Mouse (Mus musculus) embryo, embryonic 9.5 days (tissue): Measurements from ENCODE around the gene Elavl3.
A peak's percentile ranks its signal among the peaks of the same experiment; 100 is the strongest.

Experiments
- DNase-seq: peaks from one replicate; pipeline ENCODE4 v3.0.0-alpha.2; 2017; ENCODE audit errors: extremely low spot score

Gene Elavl3

DNA sequence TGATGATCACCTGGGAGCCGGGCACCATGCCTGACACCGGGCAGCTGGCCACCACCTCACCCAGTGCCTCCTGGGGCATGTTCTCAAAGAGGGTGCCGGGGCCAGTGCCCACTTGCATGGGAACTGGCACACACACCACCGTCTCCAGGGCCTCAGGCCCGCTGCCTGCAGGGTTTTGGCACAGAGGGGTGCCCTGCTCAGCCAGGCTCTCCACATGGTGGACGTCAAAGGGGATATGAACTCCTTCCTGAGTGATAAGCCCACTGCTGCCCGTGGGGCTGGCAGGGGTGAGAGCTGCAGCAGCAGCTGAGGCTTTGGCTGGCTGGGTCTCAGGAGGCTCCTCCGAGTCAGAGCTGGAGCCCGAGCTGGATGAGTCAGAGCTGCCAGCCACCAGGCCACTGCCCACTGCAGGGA is 6.2 kb upstream of the Elavl3 start:
- DNase-seq = no peak

GRCm38 (mm10) chr9:22057031-22057517 is 5.3 kb upstream of the Elavl3 start:
- DNase-seq = no peak

GRCm38 (mm10) chr9:22056303-22056910 is 4.6 kb upstream of the Elavl3 start:
- DNase-seq = no peak

GRCm38 (mm10) chr9:22055713-22056112 is 3.9 kb upstream of the Elavl3 start:
- no peak for DNase-seq

- DNase-seq = peak; percentile 82
These were observed 2.7 kb upstream of the Elavl3 start for GRCm38 (mm10) chr9:22054411-22055076.

DNA sequence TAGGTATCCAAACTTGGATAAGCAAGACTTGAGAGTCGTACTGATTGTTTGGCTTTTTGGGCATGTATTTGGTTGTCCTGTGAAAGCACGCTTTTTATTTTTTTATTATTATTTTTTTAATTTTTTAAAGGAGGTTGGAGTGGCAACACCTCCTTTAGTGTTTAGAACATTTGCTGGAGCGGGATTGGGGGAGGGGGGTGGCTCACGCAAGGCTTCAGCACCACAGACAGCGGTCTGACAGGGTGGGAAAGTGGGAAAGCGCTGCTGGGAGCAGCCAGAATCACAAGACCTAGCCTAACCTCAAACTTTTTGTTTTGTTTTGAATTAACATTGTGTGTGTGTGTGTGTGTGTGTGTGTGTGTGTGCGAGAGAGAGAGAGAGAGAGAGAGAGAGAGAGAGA is 1.8 kb upstream of the Elavl3 start:
- no peak for DNase-seq

DNA sequence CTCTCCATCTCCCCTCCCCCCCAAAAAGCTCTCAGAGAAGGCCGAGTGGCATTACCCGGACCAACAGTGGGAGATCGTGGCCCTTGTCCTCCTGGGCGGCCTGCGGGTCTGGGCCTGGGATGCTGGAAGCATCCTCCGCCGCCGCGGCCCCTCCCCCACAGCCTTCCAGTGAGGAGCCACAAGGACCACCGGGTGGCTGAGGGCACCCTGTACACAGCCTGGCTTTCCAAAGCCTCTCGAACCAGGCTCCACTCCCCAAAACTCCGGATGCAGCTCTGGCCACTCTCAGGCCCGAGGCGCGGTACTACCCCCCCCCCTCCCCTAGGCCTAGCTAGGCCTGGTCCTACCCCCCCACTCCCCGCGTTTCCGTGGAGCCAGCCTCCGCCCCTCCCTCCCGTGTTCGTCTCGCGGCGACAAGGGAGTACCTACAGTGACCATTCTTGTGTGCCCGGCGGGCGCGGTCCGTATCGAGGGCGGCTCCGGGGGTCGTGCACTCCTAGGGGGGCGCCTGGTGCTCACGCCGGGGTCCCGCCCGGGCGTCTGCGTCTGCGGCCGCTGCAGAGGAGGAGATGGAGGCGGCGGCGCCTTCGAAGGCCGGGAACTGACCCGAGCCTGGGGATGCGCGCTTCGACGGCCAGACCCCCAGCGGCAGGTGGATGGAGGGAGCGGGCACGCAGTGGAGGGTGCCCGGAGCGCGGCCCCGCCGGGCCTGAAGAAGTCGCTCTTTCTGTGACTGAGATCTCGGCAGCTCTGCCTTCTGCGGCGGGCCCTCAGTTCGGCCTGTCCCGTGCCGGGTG is 464 bp downstream of the Elavl3 start:
- peak; percentile 37 for DNase-seq

DNA sequence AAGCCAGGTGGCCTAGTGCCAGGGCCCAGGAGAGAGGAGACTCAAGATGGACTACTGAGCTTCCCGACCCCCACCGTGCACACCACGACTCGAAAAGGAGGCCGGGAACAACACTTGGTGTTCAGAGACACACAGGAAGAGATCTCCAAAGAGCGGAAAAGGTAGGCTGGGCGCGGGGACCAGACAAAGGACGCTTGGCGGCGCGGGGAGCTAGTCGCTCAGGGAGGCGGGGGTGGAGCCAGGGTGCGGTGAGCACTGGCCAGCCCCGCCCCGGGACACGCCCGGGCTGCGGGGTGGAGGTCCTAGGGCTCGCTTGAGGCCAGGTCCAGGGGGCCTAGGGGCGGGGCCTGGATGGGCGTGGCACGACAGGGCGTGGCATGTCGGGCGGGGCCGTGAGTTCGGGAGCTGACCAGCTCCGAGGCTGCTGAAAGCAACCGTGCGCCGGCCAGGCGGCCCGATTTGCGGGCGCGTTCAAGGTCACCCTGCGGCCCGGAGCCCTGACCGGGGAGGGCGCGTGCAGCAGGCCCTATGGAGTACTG is 1.4 kb downstream of the Elavl3 start:
- DNase-seq = peak; percentile 82

DNA sequence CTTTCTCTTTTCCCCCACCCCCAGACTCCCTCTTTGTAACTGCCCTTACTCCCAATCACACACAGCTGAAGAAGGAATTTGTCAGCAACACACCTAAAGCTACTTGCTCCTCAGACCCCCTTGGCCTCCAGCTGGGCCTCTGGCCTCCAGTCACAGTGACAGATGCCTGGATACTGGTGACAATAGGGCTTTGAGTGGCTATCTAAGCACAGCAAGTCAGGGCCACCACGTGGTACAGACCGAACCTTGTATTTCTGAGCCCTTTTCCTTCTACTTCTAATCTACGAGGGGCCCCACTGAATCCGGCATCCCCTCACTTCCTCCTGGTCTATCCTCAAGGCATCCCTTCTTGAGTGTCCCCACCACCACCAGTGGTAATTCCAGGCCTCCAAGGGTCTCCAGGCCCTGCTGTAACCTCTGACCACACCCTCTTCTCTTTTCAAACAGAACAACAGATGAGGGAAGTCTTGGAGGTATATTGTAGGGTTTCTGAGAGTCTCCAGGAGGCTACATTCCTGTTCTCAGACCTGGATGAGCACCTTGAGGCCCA is 2.0 kb downstream of the Elavl3 start:
- no peak for DNase-seq

- DNase-seq = no peak
These were observed 2.5 kb downstream of the Elavl3 start for GRCm38 (mm10) chr9:22049315-22049714.

- DNase-seq = no peak
These were observed 4.5 kb downstream of the Elavl3 start for GRCm38 (mm10) chr9:22047329-22047728.

DNA sequence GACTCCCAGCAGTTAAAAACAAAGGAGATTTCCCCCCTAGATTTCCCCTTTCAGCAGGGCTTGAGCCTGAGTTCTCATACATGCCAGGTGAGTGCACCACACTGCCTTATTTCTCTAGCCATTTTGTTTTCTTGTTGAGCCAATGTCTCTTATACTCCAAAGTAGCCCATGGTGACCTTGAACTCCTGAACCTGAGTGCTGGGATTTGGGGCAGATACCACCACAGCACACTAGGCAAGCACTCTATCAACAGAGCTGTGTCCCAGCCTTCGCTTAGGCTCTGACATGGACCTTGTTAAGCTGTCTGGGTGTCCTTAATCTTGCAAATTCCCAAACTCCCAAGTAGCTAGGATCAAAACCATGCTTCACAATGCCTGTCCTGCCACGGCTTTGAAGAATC is 10.0 kb downstream of the Elavl3 start:
- DNase-seq = no peak

- DNase-seq = no peak
These were observed 14.0 kb downstream of the Elavl3 start for GRCm38 (mm10) chr9:22037826-22038225.

DNA sequence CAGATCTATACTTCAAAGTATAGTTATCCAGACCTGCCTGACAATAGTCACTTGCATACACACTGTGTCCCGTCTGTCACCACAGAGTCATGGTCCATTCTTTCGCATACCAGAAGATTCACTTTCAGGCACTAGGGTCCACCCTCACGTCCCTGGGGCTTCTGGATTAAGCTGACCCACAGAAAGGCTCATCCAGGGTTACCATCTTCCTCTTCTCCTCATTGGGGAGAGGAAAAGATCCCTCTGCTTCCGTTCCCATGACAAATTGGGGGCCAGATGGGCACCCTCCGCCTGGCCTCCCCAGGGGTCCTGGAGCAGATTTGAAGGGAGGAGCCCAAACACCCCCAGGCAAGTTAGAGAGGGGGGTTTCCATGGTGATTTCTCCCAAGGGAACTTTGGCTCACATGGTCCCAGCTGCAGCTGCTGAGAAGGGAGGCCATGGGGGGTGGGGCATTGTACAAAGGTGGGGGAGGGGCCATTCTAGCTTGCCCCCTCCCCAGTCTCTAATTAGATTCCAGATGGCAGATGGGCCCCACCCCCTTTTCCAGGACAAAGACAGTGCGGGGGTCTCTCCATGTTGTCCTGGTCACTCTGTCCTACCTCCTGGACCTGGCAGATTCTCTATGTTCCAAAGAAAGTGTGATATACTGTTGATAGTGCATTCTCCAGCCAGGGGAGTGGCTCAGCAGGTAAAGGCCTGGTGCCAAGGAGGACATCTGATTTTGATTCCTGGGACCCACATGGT is 16.4 kb downstream of the Elavl3 start:
- no peak for DNase-seq

GRCm38 (mm10) chr9:22030386-22030785 is 21.4 kb downstream of the Elavl3 start:
- no peak for DNase-seq

- peak; percentile 43 for DNase-seq
These were observed 23.4 kb downstream of the Elavl3 start for GRCm38 (mm10) chr9:22028467-22028866.

- no peak for DNase-seq
These were observed 27.2 kb downstream of the Elavl3 start for GRCm38 (mm10) chr9:22024592-22024991.

DNA sequence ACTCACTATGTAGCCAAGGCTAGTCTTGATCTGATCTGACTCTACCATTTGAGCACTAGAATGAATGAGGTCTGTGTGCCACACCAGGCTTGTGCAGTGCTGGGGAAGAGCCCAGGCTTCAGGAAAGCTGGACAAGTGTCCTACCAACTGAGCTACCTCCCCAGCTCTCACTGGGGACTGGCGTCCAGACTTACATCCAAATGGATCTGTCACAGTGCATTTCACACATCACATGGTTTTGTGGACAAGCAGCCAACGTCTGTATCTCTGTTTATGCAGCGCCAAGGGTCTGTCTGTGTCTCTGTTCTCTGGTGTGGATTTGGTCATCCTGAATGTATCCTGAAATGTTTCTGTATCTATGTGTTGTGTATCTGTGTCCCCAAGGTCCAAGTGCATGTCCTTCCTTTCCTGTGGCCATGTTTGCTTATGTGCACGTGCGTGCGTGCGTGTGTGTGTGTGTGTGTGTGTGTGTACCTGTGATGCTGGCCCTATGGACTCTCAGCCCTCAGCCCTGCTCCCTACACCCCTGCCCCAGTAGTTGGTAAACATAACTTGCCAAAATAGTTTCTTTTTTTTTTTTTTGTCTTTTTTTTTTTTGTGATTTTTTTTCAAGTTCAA is 34.5 kb downstream of the Elavl3 start:
- no peak for DNase-seq

- DNase-seq = no peak
These were observed 35.6 kb downstream of the Elavl3 start for GRCm38 (mm10) chr9:22016245-22016644.

GRCm38 (mm10) chr9:22012731-22013130 is 39.1 kb downstream of the Elavl3 start:
- no peak for DNase-seq

DNA sequence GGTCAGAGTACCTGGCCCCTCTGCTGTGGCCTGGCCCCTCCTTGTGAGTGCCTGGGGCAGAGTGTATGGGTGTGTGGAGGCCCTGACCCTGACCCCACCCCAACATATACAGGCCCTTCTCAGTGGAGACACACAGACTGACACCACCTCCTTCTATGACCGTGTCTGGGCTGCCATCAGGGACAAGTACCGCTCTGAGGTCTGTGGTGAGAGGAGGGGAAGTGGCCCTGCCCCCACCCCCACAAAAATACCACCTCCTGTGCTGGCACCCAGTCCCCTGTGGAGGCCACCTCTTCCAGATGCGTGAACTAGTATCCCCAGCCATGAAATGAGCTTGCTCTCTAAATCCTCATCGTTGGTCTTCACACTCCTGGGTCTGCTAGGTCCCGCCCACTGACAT is 40.8 kb downstream of the Elavl3 start:
- no peak for DNase-seq
